Mouse (Mus musculus): Measurements from ENCODE around the gene Wipf1.

GRCm38 (mm10) chr2:73497572-73497971, 32.0 kb downstream of the Wipf1 start:
- TF ChIP-seq CTCF (conservative IDR thresholded peaks at IDR 0.05; ENCODE audit: insufficient read depth, insufficient read length, low read depth, low read length) (no peak), POLR2A (IDR thresholded peaks at IDR 0.05; ENCODE audit: low read depth, low read length) (no peak)

Measured in kidney, adult 2 months (tissue).